Mouse (Mus musculus): ENCODE results near the gene Auts2.

GRCm38 (mm10) chr5:131686956-131687618 is 856.1 kb downstream of the Auts2 start:
- TF ChIP-seq POLR2A (IDR thresholded peaks at IDR 0.05; ENCODE audit: low read depth, low read length) (no peak), CTCF (IDR thresholded peaks at IDR 0.05; ENCODE audit: extremely low read depth, insufficient read length, insufficient replicate concordance, low read depth, low read length) (no peak)

All from small intestine, adult 2 months (tissue).